Mouse (Mus musculus): ENCODE measurements around the gene Sertad2.

Sertad2 gene

DNA sequence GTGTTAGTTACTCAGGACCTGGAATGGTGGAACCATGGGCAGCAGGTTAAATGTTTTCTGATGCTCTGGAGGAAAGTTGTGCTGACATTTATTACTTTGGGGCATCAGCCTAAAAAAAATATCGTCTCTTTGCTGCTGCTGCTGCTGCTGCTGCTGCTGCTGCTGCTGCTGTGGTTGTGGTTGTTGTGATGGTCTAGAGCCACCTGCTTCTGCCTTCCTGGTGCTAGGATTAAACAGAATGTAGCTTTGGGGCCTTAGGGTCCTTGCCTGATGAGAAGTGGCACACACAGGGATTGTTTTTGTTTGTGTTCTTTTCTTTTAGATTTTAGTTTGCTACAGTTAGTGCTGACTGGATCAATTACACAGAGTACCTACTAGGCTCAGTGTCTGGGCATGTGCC lies 101.1 kb downstream of the Sertad2 start:
- no peak for DNase-seq (ENCODE audit: low read depth, low spot score)

DNA sequence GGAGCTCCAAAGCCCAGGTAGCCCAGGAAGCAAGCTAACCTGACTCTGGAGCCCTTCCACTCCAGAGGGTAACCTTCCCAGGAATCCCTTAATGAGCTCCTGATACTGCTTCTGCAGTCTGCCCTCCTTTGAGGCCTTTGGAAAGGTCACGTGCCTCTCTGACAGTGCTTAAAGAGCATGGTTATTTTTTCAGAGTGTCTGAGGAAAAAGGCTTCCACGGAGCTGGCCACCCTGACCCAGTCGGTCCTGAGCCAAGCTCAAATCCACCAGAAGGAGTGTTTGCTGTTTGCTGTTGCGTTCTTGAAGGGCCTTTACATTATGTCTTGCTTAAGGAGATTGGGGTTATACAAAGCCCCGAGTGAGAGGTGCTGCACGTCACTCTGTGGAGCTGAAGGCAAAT lies 101.8 kb downstream of the Sertad2 start:
- DNase-seq (ENCODE audit: low read depth, low spot score) = no peak

DNA sequence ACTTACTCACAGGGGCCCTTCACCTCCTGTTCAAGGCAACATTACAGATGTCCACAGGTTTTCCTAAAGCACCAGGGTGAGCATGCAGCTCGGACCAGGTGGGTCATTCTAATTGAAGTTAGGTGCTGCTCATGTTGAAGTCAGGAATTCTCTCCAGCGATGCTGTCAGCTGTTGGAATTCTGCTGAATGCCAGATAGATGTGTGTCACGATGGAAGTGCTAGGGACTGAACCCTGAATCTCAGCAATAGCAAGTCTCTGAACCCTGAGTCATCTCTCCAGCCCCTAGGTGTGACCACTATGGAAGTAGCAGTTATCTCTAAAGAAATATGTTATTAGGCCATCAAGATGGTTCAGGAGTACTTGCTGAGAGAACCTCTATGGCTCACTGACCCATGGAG lies 102.5 kb downstream of the Sertad2 start:
- DNase-seq (ENCODE audit: low read depth, low spot score) = no peak

DNA sequence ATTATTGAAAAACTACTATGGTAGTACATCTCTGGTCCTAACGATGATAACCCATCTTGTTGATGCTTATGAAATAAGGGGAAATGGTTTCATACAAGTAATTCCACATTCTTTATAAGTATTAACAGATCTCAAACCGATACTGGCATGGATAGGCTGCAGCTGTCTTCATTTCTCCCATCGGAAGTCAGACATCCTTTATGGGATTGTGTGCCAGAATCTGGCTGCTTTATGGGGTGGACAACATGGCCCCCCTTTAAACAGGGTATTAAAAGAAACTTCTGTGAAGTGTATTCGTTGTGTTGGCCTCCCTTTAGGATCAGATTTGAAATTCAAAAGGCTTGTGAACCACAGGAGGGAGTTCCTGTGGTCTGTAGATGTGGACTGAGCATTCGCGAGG lies 103.1 kb downstream of the Sertad2 start:
- DNase-seq (ENCODE audit: low read depth, low spot score) = no peak

DNA sequence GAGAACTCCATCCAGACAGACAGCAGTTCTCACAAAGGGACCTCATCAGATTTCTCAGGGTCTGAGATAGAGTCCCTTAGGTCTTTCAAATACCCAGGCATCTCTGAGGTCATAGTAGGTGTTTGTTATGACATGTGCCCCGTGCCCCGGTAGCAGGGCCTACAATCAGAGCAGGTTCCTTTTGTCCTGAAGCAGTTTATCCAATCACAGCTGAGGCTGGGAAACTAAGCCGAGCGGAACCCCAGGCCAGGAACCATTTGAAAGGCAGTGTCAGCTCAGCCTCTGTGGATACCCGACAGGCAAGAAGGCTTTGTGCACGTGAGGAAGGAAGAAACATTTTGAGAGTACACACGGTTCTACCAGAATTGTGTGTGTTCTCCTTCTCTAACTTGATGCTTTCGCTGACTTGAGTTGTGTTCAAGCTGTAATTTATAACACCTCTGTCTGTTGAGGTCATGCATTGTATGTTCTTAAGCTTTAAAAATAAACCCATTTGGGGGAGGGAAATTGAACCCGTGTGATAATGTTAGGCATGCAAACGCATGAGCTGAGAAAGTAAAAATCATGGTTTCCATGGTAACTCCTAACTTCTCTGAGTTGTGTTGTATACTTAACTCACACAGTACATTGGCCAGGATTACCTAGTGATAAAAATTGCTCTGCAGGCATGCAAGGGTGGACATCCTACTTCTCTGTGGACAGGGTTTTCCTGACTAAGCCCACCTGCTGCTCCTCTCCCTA lies 104.1 kb downstream of the Sertad2 start:
- DNase-seq (ENCODE audit: low read depth, low spot score) = no peak

DNA sequence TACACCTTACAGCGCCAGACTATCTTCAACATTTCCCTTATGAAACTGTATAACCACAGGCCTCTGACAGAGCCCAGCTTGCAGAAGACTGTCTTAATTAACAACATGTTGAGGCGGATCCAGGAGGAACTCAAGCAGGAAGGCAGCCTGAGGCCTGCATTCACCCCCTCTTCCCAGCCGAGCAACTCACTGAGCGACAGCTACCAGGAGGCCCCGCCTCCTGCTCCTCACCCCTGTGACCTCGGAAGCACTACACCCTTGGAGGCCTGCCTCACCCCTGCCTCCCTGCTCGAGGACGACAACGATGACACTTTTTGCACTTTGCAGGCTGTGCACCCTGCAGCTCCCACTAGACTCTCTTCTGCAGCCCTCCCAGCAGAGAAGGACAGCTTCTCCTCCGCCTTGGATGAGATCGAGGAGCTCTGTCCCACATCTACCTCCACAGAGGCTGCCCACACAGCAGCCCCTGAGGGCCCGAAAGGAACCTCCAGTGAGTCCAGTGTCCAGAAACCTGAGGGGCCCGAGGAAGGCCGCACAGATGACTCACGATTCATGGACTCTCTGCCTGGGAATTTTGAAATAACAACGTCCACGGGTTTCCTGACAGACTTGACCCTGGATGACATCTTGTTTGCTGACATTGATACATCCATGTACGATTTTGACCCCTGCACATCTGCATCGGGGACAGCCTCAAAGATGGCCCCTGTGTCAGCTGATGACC lies 105.0 kb downstream of the Sertad2 start:
- no peak for DNase-seq (ENCODE audit: low read depth, low spot score)

DNA sequence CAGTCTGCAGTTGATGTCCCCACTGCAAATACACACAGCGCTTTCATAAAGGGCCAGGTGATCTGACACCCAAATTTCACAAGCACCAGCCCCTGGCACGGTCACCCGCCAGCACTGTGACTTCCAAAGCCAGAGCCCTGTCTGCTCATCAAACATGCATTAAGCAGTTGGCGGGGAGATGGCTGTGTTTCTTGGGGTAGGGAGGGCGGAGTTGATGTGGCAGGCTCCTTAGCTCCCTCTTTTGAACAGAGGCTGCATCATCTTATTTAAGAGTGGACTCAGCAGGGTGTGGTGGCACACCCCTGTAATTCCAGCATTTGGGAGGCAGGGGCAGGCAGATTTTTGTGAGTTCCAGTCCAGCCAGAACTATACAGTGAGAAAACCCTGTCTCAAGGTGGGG lies 106.4 kb downstream of the Sertad2 start:
- no peak for DNase-seq (ENCODE audit: low read depth, low spot score)

DNA sequence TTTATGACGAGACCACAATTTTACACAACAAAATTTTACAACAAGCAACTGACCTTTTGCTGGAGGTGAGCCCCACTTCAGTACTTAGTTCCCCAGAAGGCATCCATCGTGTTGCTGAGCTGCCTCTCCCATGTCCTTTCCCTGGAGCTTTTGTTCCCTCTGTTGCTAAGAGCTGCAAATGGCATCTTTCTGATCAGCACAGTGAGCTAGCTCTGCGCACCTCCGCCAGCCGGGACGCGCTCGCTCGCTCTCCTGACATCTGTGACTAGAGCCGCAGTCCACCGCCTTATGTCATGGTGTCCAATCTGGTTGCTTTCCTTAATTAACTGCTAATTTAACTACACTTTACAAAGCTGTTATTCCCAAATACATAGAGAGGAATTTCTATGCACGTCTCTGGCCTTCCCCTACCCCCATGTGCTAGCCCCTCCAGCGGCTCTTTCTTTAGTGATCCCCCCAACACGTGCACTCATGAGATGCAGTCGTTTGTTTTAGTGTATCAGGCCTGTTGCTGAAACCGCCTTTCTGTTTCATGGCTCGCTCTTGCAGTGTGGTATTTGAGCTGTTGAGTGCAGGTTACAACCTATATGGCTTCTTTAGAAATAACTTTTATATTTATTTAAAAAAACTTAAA lies 107.1 kb downstream of the Sertad2 start:
- no peak for DNase-seq (ENCODE audit: low read depth, low spot score)

DNA sequence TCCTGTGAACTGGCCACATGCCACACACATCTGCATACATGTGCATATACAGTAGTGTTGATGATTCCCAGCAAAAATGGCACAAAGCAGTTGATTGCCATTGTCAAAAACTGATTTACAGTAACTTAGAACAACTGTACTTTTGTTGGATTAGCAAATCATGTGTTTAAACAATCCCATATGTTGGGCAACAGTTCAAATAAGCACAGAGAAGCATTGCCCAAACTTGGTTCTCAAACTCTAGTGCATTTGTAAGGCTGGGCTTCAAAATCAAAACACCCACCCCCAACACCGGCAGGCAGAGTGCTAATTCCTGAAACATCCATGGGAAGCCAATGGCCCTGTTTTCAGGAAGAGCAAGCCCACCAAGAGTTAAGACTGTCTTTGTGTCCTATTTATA lies 108.1 kb downstream of the Sertad2 start:
- no peak for DNase-seq (ENCODE audit: low read depth, low spot score)

DNA sequence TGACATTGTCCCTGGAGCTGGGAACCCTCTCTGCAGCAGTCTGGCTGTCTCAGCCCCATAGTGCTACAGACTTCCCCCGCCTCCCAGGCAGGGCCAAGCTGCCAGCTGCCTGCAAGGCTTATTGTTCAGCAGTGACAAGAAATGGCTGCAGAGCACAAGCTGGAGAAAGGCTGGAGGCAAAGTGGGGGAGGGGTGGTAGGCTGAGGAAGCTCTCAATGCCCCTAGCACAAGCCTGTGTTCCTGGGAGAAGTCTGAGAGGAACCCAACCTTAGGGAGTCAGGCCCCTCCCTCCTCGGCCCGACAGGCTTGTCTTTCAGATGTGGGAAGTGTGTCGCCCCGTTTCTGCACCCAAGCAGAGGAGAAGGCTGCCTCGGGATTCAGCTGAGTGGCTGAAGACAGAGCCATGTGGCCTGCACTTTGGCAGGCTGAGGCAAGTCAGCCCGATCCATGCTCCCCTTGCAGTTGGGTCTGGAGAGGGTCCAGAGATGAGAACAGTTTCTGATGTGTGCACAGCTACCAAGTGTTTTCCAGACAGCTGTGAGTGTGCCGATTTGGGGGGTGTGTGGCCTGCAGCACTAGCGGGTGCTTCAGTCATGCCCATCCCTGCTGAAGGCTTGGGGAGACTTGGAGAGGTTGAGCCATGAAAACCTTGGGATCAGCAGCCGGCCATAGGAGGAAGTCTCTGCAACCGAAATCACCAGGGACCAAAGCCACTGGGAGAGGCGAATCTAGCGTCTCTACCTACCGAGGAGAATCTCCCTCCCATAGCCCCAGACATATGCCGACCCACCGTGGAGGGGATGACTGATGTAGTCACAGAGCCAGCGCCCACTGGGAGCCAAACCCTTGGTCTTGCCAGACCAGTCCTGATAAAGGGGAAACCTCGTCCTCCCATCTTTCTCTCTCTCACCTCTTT lies 113.0 kb downstream of the Sertad2 start:
- DNase-seq (ENCODE audit: low read depth, low spot score) = no peak

DNA sequence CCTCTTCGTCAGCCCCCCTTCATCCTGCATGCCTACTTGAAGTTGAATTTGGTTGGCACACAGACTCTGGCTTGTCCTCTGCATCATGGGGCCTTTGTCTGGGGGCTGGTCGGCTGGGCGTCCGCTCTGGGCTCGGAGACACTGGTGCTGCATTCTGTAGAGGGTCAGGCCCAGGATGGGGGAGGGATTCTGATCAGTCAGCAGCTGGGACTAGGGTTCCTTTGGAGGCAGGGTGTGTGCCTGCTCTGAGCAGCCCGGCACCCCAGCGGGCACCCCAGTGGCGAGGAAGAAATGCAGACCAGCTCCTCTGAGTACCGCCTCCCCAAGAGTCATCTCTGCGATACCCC lies 113.6 kb downstream of the Sertad2 start:
- no peak for DNase-seq (ENCODE audit: low read depth, low spot score)

DNA sequence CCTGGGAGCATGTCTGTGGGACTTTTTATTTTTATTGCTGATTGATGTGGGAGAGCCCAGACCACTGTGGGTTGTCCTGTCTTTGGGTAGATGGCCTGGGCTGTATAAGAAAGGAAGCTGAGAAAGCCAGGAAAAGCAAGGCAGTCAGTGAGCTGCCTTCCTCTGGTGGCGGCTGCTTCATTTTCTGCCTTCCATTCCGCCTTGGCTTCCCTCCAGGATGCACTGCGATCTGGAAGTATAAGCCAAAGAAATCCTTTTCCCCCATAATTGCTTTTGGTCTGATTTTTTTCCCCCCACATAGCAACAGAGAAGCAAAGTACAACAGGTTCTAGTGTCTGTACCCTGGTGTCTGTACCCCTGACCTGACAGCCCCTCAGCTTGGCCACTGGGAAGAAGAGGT lies 116.0 kb downstream of the Sertad2 start:
- DNase-seq (ENCODE audit: low read depth, low spot score) = no peak

DNA sequence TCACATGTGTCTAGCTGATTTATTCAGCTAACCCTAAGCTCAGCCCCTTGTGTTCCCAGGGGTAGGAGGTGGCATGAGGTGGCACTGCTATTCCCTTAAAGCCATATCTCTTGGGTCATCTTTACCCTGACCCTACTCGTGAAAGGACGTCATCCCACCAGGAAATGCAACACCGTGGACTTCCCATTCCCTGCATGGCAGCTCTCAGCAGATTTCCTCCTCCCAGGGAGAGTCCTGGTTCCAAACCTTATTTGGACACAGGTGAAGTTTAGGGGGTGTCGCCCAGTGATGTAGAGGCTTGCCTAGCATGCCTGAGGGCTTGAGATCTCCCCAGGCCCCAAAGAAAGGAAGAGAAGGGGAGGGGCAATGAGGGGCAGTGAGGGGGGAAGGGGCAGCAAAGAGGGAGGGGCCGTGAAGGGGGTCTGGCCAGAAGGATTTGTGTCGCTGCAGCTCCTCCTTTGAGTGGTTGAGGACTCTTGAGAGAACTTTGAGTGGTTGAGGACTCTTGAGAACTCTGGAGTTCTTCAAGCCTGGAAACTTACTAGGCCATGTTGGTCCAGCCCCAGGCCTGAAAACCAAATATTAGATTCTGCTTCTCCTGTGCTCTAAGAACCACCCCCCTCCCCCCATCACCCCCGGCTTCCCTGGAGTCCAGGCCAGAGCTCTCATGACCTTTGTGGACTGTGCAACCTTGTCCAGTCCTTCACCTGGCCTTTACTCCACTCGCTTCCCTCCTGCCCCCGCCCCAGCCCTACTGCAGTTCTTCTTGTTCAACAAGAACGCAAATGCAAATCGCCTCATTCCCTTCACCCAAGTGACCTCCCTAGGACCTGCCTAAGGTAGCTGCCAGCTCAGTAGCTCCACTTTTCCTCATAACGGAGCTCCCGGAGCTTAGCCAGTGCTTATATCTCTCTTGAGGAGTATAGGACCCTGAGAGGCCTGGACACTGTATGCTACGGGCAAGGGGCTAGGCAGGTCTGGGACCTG lies 117.4 kb downstream of the Sertad2 start:
- no peak for DNase-seq (ENCODE audit: low read depth, low spot score)

DNA sequence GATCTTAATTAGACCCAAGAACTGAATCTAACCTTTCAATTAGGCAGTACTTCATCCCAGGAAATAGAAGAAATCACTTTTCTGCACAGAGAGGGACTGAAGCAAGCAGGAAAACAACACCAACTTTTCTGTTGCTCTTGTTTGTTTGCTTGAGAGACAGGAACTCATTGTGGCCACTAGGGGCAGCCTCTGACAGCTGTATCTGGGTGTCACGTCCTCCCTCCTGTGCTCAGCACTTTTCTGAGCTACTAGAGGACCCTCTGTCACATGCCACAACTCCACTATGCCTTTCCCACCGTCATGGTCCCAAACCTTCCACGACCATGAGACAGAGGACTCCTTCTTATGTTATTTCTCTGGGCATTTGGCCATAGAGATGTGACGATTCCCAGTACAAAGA lies 118.6 kb downstream of the Sertad2 start:
- no peak for DNase-seq (ENCODE audit: low read depth, low spot score)

DNA sequence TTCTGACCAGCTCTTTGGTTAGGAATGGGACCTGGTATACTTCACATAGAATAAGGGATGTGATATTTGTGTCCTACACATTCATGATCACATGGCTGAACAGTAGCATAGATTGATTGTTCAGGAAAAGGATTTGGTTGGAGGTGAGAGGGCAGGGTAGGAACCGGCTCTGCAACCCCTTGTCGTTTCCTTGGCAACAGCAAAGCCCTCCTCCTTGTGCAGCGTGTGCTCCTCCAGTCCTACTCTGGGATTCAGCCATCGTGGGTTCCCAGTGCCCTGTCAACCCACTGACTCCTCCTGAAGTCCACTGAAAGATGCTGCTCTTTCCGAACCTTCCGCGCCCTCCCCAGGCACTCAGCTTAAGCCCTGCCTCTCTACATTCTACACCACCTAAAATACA lies 119.8 kb downstream of the Sertad2 start:
- no peak for DNase-seq (ENCODE audit: low read depth, low spot score)

DNA sequence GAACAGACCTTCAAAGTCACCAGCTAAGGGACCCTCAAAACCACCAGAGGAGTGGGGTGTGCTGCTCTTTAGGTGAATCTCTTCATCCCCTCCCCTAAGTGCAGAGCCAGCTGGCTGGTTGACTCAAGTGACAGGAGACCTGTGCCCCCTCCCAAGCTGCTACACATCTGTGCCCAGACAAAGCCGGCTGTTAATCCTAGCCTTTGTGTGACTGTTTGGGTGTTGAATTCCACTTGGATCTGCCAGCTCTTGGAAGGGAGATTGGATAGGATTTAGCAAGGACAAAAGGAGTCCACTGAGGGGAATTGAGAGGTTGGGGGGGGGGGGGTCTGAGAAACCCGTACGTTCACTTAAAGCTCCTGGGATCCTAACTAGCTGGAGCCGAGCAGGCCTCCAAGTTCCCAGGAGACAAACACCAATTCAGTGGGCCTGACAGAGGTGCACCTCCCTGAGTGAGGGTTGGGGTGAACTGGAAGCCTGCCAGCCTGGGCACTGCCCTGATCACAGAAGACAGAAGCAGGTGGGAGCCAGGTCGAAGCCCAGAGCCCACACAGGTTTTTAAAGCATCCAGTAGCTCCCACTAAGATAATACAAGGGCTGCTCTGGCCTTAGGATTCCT lies 120.6 kb downstream of the Sertad2 start:
- no peak for DNase-seq (ENCODE audit: low read depth, low spot score)

DNA sequence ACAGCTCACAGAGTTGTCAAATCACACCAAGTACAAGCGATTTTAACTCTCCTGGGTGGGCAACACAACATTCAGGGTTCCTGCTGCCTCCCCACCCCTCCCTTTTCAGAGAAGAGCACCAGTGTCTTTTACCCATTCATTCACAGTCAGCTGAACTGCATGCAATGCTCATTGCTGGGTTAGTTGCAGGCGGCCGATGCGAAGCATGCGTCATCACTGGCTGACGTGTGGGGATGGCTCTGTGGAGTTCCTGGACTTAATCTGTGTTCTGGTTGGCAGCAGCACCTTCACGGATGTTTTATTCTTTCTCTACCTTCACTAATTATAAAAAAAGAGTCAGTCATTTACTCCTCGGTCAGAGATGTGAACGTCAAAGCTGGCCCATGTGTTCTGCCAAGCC lies 121.8 kb downstream of the Sertad2 start:
- DNase-seq (ENCODE audit: low read depth, low spot score) = no peak

DNA sequence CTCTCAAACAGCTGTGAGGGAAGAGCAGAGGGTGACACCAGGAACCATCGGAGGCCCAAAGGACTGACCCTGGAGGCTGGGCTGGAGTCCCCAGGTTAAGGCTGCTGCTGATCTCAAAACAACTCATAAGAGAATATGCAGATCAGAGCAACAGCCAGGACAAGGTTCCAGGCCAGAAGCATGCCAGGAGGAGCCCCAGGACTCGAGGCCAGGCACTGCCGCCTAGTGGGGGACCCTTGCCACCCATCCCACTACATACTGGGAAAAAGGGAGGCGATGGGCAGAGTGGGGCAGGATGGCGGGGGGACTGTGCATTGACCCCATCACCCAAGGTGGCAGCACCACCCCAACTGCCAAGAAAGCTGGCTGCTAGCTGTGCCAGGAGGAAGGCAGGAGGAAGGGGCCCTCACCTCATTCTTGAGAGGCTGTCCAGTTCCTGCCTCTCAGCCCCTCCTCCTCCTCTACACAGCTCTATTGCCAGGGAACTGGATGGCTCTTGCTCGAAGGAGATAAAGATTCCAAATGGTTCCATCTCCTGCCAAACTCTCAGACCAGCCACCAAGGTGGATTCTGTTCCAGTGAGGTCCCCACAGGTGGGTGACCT lies 128.8 kb downstream of the Sertad2 start:
- DNase-seq (ENCODE audit: low read depth, low spot score) = no peak

DNA sequence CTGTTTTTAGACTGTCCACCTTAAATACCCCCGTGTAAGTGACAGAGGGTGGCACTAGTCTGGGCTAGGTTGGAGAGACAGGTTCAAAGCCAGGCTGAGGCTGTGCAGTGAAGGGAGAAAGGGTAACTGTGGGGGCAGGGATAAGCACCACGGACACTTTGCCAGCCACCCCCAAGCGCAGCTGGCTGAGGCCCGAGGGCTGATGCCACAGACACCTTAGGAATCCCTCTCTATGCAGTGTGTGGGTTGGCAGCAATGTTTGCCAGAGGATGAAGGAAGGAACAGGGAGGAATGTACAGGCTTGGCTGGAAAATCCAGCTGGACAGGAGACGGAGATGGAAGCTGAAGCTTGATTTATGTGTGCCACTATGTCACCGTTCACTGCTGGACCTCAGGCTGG lies 129.5 kb downstream of the Sertad2 start:
- no peak for DNase-seq (ENCODE audit: low read depth, low spot score)

DNA sequence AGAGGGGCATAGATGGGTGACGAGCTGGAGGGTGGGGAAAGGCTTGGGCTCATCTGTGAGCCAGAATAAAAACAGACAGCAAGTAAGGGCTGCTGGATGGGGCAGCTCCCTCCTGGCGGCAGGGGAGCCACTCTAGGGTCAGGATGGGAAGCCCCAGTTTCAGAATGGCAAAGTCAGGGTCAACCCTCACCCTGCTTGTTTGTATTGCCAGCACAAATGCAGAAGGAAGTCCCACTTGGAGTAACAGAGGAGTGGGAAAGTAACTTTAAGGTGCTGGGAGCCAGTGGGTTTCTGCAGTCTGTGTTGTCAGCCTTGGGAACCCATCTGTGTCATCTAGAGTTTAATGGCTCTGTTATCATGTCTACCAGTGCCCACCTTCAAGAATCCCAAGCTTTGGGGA lies 136.3 kb downstream of the Sertad2 start:
- no peak for DNase-seq (ENCODE audit: low read depth, low spot score)
